Mouse (Mus musculus): ENCODE measurements at regions not wholly inside any gene's neighbourhood (a gene's known extent, or its start where the extent isn't known, plus 50 kb on each side); places are given as distances from the start of the nearest gene placed in this dataset.
"Not testable (repeated sequence)": the region's sequence is repeated elsewhere in the genome, so short reads cannot be mapped to it uniquely, and the experiment has no call there.

- DNase-seq (ENCODE audit: low spot score), result no peak
Measured at GRCm38 (mm10) chr1:64463715-64464290, 68.6 kb upstream of the Creb1 start.

- not testable (repeated sequence) for DNase-seq (ENCODE audit: low spot score)
Measured at GRCm38 (mm10) chr1:64461616-64462015, 70.8 kb upstream of the Creb1 start.

- DNase-seq (ENCODE audit: low spot score), result no peak
Measured at GRCm38 (mm10) chr1:64457872-64458271, 74.6 kb upstream of the Creb1 start.

GRCm38 (mm10) chr1:64449141-64449540, 83.3 kb upstream of the Creb1 start:
- no peak for DNase-seq (ENCODE audit: low spot score)

DNA sequence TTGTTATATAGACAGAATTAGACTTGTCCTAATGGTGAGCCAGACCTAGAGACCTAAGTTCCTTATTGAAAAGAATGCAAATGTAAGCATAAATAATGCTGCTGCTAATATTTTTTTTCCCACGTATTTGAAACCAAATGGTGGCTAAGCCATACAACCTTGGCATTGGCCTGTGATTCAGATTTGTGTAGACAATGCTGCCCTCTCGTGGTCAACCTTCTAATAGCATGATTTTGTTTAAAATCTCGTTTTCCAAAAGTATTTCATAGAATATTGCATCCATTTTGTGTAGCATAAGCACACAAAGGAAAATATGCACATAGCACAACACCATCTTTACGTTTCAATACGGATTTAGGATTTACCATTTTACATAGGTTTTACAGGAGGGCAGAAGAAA, 84.4 kb upstream of the Creb1 start:
- DNase-seq (ENCODE audit: low spot score), result peak; percentile 89

DNA sequence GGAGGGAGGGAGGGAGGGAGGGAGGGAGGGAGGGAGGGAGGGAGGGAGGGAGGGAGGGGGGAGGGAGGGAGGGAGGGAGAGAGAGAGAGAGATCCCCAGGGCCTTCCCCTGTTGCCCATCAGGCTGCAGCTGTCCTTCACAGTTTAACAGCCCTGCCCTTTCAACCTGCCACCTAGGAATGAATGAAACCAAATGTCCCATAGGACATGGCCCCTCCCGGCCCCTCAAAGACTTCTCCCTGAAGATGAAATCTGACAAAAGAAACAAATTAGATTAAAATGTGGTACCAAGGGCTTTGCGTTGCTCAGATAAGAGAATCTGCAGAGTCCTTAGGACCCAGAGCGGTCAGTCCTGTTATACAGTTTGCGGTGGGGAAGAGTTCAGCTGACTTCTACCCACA, 86.0 kb upstream of the Creb1 start:
- no peak for DNase-seq (ENCODE audit: low spot score)

GRCm38 (mm10) chr1:64445919-64446318, 86.5 kb upstream of the Creb1 start:
- DNase-seq (ENCODE audit: low spot score), result peak; percentile 68

DNA sequence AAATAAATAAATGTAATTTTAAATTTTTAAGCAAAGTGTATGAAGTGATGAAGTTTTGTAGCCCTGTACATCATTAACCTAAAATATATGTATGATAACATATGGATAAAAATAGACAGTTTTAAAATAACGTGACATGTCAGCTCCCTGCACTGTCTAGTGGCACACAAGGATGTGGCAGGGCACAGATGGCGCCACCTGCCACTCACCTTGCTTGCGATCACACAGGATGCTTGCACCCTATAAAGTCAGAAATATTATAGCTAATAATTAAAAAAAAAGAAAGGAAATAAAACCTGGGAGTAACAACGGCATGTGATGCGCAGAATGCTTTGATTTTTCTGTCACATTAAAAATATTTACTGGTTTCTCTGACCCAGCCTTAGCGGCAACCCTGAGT, 89.0 kb upstream of the Creb1 start:
- no peak for DNase-seq (ENCODE audit: low spot score)

GRCm38 (mm10) chr1:64442179-64442874, 90.1 kb upstream of the Creb1 start:
- no peak for DNase-seq (ENCODE audit: low spot score)

DNA sequence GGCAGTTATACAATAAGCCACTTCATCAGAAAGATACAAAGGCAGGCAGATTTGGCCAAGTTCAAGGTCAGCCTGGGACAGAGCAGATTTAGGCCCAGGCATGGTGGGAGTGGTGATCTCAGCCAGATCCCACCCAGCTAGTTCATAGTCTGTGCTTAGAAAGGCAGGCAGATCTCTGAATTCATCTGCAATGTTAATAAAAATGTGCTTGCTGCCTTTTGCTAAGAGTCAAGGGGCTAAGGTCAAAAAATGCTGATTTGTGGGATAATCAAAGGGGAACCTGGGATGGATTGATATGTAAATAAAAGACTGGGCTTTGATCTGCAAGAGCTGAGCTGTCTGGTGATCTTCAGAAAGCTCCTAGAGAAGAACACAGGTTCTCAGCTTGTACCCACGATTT, 109.2 kb upstream of the Creb1 start:
- no peak for DNase-seq (ENCODE audit: low spot score)

GRCm38 (mm10) chr1:64418567-64418966, 113.9 kb upstream of the Creb1 start:
- DNase-seq (ENCODE audit: low spot score), result no peak

DNA sequence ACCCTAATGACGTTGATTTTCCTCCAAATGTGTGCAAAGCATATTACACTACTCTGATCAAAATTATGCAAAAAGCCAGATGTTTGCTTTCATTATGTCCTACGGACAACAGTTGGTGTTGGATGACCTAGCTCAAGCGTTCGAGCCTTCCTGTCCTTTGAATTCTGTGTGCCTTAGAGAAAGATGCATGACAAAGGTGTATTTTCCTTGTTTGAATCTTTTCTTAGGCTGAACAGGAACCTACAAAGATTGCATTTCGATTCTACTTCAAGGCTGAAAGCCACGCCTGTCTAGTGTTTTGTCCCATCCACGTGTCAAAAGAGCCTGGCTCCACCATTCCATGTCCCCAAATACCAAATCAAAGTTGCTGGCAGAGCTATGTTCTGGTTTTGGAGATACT, 116.5 kb upstream of the Creb1 start:
- no peak for DNase-seq (ENCODE audit: low spot score)

- DNase-seq (ENCODE audit: low spot score), result no peak
Measured at GRCm38 (mm10) chr1:64413181-64413560, 119.3 kb upstream of the Creb1 start.

- DNase-seq (ENCODE audit: low spot score), result no peak
Measured at GRCm38 (mm10) chr1:64412481-64413180, 119.8 kb upstream of the Creb1 start.

- no peak for DNase-seq (ENCODE audit: low spot score)
Measured at GRCm38 (mm10) chr1:64411851-64412480, 120.5 kb upstream of the Creb1 start.

DNA sequence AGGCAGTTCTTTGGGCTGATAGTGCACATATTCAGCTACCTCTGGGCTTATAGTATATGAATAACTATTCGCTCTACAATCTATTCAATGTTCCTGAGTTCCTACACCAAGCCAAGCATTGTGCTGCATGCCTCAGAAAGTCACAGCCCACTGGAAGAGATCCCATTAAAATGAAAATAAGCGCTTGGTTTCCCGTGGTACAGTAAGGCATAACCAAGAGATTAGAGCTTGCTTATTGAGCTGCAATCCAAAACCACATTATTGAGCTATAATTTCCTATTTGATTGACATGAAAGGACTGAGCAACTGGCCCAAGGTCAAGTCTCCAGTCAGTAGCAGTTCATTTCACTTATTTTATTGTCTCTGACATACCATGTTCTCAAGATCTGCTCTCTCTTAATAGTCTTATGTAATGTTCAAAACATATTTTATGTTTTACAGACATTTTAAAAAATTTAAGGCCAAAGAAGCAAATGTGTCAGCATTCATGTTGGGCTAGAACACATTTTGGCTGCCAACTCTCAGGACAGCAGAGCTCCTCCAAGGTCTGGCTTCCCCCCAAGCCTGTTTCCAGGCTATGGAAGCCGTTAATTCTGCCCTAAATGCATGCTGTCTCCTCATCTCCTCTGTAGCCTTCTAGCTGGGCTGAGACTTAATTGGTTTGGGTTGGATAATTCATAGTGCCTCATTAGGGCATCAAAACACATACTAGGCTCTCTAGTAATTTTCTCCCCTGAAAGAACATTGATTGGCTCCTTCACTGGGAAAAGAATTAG, 123.5 kb upstream of the Creb1 start:
- no peak for DNase-seq (ENCODE audit: low spot score)

DNA sequence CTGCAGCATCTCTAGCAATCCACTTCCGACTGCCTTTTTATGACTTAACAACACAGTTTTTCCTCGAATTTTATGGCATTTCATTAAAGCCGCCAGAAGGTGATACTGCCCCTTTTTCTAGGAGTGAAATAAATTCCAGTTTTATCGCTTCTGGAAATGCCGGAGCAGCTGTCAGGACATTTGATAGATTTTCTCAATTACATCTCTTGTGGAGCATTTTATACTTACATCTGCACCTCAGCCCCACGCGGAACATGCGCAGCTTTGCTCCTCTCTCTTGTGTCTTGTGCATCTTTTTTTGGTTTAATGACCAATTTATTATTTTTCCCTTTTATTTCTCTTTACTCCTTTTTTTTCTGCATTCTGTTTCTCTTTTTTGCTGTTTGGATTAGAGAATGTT, 140.9 kb upstream of the Creb1 start:
- DNase-seq (ENCODE audit: low spot score), result no peak

DNA sequence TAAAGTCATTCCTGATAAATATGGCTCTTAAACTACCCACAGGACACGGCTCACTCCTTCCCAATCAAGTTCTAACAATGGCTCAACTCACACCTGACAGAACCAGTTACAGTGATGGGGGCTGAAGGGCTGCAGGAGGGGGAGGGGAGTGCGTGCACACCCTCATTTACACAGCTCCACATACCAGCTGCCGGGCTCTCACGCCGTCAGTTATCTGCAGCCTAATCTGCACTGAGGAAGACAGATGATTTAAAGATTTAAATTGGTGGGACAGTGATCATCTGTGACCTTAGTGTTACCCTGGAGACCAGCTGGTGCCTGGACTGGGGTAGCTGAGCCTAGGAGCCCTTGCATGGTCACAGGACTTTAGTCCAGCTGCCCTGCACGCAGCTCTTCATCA, 151.2 kb upstream of the Creb1 start:
- DNase-seq (ENCODE audit: low spot score), result no peak

GRCm38 (mm10) chr1:64376426-64376825, 156.0 kb upstream of the Creb1 start:
- not testable (repeated sequence) for DNase-seq (ENCODE audit: low spot score)

DNA sequence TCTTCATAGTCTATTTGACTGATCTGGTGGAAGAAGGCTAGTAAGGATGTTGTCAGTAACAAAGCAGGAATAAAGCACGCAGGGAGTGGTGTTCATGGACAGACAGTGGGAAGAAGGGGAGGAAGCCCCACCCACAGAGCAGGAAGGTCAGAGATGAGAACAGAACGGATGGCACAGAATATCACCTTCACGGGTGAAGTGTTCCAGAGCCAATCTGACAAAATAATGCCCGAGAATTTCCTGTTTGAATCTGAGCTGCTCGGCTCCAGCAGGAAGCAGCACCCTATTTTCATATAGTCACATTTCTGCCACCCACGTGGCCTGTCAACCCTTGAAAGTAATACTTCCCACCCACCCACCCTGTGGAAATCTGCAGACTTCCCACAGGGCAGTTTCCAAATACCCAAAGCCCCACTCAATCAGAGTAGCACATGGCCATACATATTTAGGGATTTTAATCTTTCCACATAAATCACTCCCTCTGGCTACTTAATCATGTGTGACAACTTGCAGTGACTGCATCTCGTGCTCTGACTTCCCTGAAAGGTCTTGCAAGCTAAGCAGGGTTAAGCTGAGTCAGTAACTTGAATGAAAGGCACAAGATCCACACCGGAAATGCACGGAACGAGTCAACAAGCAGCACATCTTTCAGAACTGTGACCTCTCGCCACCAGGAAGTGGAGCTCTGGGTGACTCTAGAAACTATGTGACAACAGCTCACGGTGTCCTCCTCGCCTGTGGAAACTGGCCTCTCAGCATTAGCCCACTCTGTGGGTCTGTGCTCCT, 158.0 kb upstream of the Creb1 start:
- DNase-seq (ENCODE audit: low spot score), result no peak

- no peak for DNase-seq (ENCODE audit: low spot score)
Measured at GRCm38 (mm10) chr1:64364095-64364494, 168.3 kb upstream of the Creb1 start.
